Mouse (Mus musculus) regulatory T cell (primary cell): ENCODE results near the gene Hsd17b6.
"Not testable (repeated sequence)": the region's sequence is repeated elsewhere in the genome, so short reads cannot be mapped to it uniquely, and the experiment has no call there.

ENCODE experiments used
- in situ Hi-C: fragments of 300-600 bp; cut with MboI, MseI; formaldehyde crosslinking; loops from one replicate; pipeline ENCODE4 v1.15.1; 2025; ENCODE audit warnings: high pct_unique_total_duplicates

Hsd17b6 gene

DNA sequence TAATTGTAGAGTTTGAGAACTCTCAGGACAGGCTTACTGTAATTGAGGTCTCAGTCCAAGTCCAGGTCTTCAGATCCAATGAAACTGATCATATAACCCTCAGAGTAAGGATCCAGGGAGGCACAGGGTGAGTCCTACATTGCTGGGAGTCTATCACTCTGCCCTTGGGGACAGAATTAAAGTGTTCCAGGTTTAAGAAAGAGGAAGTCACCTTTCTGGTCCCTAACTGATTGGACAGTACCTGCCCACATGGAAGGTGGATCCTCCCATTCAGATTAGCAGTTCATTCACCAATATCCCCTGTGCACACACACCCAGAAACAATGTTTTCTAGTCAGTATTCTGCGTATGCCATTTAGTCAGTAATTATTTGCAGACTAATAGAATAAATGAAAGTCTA, at the start of gene Hsd17b6:
Gene Hsd17b6, minus strand, starts transcription at position 166 of the 400 bp plus-strand sequence.
- in situ Hi-C loops: loop anchor here (5.0 kb wide), 1 partner anchor 65 kb away; no protein-coding TSS in a partner anchor

DNA sequence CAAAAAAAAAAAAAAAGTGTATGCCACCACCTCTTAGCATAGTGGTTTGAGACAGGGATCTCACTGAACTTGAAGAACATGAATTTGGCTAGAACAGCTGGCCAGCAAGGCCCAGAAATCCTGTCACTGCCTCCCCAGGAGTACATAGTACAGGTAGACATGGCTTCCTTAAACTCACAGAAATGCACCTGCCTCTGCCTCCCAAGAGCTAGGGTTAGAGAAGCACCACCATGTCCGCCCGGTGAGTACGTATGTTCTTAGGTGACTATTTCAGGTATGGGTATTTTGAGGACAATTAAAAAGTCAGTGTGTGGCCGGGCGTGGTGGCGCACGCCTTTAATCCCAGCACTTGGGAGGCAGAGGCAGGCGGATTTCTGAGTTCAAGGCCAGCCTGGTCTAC, 45.6 kb upstream of the Hsd17b6 start:
- in situ Hi-C loops: no loop called here

DNA sequence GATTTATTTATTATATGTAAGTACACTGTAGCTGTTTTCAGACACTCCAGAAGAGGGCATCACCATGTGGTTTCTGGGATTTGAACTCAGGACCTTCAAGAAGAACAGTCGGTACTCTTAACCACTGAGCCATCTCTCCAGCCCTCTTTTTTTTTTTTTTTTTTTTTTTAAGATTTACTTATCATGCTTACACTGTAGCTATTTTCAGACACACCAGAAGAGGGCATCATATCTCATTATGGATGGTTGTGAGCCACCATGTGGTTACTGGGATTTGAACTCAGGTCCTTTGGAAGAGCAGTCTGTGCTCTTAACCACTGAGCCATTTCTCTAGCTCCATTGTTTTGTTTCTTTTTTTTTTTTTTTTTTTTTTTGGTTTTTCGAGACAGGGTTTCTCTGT, 44.7 kb upstream of the Hsd17b6 start:
- in situ Hi-C loops: not testable (repeated sequence)

DNA sequence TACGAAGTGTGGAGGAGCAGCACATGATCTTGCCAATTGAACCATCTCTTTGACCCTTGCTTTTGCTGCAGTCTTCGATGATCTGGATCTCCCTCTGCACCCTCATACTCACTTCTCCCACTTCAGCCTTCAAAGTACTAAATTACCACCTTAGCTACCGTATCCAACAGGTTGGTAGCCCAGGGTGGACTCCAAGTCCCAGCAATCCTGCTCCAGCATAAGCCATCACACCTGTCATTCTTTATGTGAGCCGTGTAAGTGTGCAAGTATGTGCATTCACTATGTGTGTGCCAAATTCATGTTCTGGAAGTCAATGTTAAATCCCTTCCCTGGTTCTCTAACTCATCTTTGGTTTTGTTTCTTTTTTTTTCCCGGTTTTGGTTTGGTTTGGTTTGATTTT, 44.2 kb upstream of the Hsd17b6 start:
- in situ Hi-C loops: no loop called here

DNA sequence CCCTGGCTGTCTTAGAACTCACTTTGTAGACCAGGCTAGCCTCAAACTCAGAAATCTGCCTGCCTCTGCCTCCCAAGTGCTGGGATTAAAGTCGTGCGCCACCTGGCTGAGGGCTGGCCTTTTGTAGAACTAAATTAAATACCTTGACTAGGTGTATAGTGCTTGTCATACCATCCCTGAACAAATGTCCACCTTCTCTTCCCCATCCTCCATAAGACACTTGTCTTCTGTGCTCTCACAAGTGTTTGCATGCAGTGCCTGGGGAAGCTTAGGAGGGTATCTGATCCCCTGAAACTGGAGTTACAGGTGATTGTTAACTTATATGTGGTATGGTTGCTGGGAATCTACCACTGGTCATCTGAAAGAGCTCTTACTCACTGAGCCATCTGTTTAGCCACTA, 42.9 kb upstream of the Hsd17b6 start:
- in situ Hi-C loops: no loop called here

DNA sequence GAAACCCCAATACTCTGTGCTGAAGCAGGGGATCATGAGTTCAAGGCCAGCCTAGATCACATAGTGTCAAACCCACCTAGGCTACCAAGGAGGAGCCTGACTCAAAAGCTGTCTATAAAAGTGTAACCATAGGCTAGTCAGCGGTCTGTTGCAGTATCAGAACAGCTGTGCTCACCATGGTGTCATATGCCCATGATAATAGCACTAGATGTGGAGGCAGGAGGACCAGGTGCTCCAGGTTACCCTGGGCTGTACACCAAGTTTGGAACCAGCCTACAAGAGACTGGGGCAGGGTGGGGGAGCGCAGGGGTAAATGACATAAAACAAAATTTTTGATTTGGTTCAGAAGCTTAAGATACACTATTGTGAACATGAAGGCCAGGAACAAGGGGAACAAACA, 42.3 kb upstream of the Hsd17b6 start:
- in situ Hi-C loops: no loop called here

DNA sequence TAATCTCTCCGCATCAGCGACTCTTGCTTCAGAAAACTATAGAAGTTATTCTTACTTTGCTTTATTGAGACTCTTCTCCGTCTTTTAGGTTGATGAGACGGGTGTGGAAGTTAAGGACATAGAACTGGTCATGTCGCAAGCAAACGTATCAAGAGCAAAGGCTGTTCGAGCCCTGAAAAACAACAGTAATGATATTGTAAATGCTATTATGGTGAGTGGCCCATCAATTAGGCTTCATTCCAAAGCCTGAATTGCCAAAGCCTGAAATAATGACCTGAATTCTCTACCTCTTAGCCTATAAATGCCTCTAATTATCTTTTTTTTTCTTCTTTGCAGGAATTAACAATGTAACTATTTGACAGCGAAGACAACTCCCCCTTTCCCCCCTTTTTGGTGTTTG, 40.7 kb upstream of the Hsd17b6 start:
- in situ Hi-C loops: no loop called here

DNA sequence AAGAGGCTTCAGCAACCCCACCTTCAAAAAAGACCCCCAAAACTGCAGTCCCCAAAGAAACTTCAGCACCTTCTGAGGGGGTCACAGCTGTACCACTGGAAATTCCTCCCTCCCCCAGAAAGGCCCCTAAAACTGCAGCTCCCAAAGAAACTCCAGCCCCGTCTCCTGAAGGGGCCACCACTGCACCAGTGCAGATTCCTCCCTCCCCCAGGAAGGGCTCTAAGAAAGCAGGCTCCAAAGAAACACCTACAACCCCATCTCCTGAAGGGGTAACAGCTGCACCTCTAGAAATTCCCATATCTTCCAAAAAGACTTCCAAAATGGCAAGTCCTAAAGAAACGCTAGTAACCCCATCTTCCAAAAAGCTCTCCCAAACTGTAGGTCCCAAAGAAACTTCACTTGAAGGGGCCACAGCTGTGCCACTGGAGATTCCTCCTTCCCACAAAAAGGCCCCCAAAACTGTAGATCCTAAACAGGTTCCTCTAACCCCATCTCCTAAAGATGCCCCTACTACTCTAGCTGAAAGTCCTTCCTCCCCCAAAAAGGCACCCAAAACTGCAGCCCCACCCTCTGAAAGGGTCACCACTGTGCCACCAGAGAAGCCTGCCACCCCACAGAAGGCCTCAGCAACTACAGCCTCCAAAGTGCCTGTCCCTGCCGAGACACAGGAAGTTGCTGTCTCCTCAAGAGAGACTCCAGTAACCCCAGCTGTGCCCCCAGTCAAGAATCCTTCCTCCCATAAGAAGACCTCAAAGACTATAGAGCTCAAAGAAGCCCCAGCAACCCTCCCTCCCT, 35.8 kb upstream of the Hsd17b6 start:
- in situ Hi-C loops: no loop called here

DNA sequence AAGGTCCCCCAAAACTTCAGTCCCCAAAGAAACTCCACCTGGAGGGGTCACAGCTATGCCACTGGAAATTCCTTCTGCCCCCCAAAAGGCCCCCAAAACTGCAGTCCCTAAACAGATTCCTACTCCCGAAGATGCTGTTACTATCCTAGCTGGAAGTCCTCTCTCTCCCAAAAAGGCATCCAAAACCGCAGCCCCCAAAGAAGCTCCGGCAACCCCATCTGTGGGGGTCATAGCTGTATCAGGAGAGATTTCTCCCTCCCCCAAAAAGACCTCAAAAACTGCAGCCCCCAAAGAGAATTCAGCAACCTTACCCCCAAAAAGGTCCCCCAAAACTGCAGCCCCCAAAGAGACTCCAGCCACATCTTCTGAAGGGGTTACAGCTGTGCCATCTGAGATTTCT, 35.1 kb upstream of the Hsd17b6 start:
- in situ Hi-C loops: no loop called here

DNA sequence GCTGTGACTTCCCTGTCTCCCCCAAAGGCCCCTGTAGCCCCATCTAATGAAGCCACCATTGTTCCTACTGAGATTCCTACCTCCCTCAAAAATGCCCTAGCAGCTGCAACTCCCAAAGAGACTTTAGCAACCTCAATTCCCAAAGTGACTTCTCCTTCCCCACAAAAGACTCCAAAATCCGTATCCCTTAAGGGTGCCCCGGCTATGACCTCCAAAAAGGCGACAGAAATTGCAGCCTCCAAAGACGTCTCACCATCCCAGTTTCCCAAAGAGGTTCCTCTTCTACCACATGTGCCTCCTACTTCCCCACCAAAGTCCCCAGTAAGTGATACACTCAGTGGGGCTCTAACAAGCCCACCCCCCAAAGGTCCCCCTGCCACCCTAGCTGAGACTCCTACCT, 34.2 kb upstream of the Hsd17b6 start:
- in situ Hi-C loops: no loop called here

DNA sequence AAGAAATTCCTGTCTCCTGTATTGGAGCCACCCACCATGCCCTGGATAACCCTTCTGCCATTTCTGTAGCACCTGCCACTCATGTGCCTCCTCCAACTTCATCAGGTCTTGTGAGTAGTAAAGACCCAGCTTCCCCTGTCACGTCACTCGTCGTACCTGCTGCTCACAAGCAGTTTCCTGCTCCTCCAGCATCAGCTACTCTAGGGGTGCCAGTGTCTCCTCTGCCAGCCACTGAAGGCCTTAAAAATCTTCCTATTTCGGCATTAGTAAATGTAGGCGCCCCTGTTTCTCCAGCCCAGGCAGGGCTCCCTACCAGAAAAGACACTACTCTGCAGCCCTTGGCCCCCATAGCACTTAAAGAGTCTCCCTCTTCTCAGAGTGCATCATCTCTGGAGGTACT, 32.9 kb upstream of the Hsd17b6 start:
- in situ Hi-C loops: no loop called here

DNA sequence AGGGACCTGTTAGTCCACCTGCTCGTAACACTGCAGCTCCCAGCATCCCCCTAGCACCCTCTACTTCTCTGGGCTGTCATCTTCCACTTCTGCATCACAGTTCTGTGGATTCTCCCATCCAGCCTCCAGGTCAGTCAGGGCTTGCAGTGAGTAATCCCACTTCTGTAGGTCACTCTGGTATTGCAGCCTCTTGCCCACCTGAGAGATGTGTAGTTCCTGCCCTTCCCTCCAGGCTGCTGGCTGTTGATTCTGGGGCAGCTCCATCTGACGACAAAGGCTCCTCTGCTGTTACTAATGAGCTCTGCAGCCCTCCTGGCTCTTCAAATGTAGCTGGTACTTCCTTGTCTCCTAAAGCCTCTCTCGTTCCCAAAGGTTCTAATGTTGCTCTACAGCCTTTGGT, 32.4 kb upstream of the Hsd17b6 start:
- in situ Hi-C loops: no loop called here

DNA sequence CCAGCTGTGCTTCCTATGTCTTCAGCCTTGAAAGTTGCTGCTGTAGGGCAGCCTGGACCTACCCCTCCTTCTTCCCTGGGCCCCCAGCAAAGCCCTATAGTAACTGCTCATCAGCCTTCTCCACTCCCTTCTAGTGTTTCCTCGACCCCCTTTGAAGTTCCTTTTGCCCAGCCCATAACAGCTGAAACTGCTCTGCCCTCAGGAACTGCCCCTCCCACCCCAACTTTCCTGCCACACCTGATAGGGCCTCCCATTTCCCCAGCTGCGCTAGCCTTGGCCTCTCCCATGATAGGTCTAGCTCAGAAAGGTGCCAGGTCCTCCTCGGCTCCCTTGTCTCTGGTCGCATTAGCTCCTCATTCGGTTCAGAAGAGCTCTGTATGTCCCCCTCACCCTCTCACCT, 31.8 kb upstream of the Hsd17b6 start:
- in situ Hi-C loops: no loop called here

DNA sequence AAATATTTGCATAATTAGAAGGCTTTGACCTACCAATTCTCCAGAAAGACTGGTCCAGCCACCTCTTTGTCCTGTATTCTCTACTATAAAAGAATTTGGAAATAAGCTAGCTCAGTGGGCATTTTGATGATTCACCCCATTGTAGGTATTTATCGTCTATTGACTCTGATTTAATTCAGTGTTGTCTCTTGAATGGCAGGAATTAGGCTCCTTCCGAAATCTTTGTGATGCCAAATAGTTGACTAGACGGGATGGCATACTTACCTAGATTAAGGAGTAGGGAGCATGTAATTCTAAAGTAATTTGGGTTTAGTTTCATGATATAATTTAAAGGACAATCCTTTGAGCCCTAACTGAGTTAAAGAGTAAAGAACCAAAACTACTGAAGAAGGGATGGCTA, 30.5 kb upstream of the Hsd17b6 start:
- in situ Hi-C loops: no loop called here

DNA sequence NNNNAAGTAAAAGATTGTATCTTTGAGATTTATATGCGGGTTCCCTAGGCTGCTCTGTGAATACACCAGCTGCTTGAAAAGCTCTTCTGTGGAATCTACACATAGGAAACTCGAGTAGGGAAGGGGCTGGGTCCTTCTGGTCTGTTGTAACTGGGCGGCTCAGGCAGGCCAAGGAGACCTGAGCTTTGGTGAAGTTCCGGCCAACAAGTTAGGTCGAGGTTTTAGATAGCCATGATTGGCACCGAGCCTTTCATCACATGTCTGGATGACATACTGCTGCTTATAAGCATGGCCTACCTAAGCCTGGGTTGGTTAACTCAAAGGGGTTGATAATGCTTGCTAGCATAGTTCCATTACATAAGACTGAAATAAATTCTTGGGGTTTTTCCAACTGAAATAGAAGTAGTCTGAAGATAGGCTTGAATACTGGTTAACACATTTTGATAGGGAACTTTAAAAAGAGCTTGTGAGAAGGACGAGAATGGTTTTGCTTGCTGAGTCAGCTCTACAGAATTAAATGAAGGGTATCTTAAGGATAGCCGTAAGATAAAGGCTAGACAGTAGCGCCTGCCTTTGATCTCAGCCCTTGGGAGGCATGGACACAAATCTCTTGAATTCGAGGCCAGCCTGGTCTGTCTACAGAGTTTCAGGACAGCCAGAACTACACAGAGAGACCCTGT, 29.5 kb upstream of the Hsd17b6 start:
- in situ Hi-C loops: no loop called here

DNA sequence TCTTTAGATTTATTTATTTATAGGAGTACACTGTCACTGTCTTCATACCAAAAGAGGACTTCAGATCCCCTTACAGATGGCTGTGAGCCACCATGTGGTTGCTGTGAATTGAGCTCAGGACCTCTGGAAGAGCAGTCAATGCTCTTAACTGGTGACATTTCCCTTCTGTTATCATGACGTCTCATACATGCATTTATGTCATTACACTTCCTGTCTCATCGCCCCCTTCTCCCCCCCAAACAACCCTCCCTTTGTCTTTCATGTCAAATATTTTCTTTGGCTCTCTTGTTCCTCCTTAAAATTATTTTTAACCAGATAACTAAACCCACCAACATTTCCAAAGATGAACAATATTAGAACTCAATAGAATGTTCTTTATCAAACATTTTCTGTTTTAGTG, 23.4 kb upstream of the Hsd17b6 start:
- in situ Hi-C loops: no loop called here

DNA sequence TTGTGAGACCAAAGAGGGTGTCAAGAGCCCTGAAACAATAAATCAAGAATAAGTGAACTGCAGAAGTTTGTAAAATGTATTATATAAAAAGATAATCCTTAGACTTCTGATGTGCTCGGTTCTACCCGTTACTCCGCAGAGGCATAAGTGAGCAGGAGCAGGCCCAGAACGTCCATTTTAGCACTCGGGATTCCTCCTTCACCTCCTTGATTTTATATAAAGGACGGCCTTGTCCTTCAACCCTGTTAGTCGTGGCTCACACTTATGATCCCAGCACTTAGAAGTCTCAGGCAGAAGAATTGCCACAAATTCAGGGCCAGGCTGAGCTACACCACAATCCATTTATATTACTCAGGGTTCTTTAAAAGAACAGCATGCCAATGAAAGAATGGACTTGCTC, 22.5 kb upstream of the Hsd17b6 start:
- in situ Hi-C loops: no loop called here

DNA sequence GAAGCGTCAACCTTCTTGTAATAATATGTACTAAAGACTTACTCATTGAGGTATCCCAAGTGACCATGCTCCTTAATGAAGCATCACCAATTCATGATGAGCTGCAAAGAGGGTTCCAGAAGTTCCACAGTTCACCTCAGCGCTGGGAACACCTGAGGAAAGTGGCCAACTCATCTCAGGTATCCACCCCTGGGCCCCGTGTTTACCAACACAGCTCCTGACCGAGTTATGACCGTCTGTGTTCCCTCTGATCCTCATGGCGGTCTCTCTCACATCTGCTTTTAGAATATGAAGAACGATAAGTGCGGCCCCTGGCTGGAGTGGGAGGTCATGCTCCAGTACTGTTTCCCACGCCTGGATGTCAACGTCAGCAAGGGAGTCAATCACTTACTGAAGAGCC, 16.1 kb upstream of the Hsd17b6 start:
- in situ Hi-C loops: no loop called here

DNA sequence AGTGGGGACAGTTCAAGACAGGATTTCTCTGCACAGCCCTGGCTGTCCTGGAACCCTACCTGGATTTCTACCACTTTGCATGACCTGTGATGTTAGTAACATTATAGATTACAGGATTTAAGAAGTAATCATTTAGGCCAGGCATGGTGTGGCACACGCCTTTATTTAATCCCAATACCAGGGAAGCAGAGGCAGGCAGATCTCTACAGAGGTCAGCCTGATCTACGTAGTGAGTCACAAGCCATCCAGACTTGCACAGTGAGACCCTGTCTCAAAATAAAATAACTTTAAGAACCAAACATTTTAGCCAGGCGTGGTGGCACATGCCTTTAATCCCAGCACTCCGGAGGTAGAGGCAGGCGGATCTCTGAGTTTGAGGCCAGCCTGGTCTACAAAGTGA, 14.8 kb upstream of the Hsd17b6 start:
- in situ Hi-C loops: no loop called here

DNA sequence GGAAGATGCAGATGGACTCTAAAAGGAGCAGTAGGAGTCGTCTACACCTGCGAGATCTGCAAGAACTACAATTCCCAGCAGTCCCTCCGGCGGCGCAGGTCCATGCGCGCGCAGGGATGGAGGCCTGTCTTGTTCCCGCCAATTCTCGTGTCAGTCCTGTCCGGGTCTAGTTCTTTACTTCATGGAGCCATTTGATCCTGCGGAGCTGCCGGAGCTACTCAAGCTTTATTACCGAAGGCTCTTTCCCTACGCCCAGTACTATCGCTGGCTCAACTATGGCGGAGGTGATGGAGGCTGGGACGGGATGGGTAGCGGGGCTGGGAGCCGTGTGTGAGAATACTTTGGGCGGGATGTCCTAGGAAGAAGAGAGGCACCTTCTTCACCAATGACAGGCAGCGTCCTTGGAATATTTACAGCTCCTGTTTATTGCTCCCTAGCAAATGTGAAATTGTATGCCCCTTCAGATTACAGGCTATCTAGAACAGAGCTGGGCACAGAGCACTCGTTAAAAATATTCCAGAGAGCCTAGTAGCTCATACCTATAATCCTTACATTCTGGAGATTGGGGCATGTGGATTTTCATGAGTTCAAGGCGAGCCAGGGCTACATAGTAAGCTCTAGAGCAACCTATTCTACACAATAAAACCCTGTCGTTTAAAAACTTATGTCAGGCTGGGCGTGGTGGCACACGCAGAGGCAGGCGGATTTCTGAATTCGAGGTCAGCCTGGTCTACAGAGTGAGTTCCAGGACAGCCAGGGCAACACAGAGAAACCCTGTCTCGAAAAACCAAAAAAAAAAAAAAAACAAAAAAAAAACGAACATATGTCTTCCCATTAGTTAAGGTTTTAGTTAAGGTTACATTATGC, 7.9 kb upstream of the Hsd17b6 start, which contains the start of gene Prim1:
Gene Prim1, plus strand, starts transcription at position 101 of the 867 bp plus-strand sequence.
- in situ Hi-C loops: no loop called here

DNA sequence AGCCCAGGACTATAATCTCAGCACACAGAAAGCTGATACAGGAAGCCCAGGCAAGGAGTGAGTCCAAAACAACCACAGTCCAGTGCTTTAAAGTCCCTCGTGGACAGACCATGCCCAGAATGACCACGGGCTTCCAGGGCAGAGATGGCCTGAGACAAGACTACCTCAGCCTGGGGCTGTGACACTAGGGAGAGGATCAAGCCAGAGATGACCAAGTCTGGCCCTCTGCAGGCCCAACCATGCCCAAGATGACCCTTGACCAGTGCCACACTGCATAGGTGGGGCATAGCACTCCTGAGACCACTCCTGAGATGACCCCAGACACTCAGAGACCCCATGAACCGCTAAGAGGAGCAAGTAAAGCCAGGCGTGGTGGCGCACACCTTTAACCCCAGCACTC, 2.3 kb upstream of the Hsd17b6 start:
- in situ Hi-C loops: loop anchor here (5.0 kb wide), 1 partner anchor 67 kb away; no protein-coding TSS in a partner anchor

DNA sequence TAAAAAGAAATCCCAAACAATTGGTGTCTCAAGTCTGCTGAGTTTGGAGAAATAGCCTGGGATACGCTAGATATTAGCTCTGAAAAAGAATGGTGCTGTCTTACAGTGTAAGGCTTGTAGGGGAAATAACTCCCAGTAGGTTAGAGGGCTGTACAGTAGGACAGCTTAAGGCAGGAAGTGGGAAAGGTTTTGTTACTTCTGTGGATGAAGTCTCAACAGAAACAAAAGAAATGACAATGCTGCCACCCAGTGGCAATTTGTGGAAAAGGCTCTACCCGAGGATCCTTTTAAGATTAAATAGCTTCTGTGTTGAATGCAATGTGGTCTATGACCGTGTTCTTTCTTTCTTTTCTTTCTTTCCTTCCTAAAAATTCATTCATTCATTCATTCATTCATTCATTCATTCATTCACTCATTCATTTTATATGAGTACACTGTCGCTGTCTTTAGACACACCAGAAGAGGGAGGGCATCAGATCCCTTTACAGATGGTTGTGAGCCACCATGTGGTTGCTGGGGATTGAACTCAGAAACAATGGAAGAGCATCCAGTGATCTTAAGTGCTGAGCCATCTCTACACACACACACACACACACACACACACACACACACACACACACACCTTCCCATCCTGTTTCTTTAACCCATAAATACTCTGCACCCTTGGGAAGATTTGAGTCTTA, 937 bp upstream of the Hsd17b6 start:
- in situ Hi-C loops: loop anchor here (5.0 kb wide), 1 partner anchor 66 kb away; no protein-coding TSS in a partner anchor
